Mouse (Mus musculus) lung, postnatal 0 days (tissue): ENCODE measurements at regions not wholly inside any gene's neighbourhood (a gene's known extent, or its start where the extent isn't known, plus 50 kb on each side); places are given as distances from the start of the nearest gene placed in this dataset.

Experiments
- CTCF ChIP-seq: IDR thresholded peaks from 2 replicates; pipeline ENCODE4 v1.5.1; 2016; ENCODE audit warnings: antibody characterized with exemption, mild to moderate bottlenecking
- EP300 ChIP-seq: IDR thresholded peaks from 2 replicates; pipeline ENCODE4 v1.6.1; 2016; ENCODE audit warnings: antibody characterized with exemption, mild to moderate bottlenecking, control low read depth

- no peak for TF ChIP-seq CTCF
- no peak for TF ChIP-seq EP300
These were observed 307.4 kb downstream of the Phex start for GRCm38 (mm10) chrX:157107747-157108146.
